Mouse (Mus musculus): ENCODE data around the gene Ripply3. TPM values are rescaled to one million over a fixed set of nuclear protein-coding genes. Genes with fewer than 3 reads are reported as not detected.

The Ripply3 gene
- polyA plus RNA-seq, 1 experiment from 2014 or later, result 4.2 TPM

DNA sequence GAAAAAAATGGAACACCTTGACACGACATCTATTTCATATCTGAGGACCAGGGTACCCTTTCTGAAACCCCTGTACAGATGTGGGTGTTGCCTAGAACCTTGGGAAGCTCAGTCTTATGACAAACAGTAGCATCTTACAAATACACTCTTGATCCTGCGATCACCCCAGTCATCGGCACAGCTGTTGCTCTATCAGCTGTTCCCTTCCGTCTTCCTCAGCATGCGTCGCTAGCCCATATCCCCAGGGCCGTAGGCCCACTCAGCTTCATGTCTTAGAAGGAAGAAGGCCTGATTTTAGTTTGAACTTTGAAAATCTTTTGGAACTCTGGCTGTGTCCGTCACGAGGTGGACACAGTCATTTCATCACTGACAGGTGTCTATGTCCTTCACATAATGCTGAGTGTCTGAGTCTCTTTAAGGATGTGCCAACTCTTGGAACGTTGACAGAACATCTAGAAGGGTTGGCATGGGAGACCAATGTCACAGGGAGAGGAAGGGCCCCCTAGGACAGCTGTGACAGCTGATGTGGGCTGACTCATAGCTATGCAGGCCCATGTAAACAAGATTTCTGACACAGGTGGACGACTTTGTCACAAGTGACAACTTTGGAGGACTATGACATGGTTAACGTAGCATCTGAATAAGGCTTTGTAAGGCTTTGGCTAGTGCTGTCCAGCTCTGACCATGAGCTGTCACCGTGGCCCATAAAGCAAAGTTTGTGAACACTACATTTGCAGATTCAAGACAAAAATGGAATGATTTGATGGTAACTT, 32.5 kb downstream of the Ripply3 start:
- Histone ChIP-seq H3K36me3 (peaks cover 10% of the 10 kb centered on the region; the same call in 1 of the 2 replicates), H3K27me3 (replicated peaks) (no peaks in the 10 kb centered on the region), H3K27ac (ENCODE audit: poor library complexity, severe bottlenecking) (no peak overlapping the region), H3K4me1 (replicated peaks) (peaks cover 20% of the 10 kb centered on the region), H3K4me2 (no peak overlapping the region), H3K4me3 (no peak overlapping the region), H3K9me3 (replicated peaks) (no peaks in the 10 kb centered on the region), H3K9ac (no peak overlapping the region)
- 81% methylated on average over 13 of the region's 13 CpGs for WGBS
- ATAC-seq (ENCODE audit: insufficient number of reproducible peaks, low FRiP score), result no peak

DNA sequence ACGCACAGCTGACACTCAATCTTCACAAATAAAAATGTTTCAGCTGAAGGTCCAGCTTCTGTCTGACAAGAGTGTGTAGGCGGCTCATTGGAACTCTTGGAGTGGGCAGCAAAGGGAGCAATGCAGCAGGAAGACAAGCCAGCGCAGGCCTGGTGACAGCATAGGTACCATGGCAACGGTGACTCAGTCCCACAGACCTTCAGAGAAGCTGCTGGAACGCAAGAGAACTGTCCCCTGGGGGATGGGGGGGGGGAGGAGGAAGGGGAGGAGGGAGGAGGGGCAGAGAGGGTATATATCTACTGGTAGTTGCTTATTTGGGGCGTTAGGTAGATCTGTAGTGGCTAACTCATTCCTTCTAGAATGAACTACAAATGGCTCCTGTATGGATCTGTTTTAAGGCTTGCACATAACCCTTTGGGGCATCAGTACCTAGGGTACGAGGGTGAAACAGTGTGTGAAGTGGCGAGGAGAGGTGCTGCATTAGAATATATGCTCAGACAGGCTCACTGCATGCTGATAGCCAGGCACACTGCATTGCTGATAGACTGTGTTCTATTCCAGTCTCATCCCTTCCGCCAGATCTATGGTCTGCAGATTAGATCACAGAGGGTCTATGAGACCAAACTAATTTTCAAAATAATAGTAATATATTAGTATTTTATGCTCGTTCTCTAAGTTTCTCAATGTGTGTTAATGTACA, 34.1 kb downstream of the Ripply3 start:
- peaks cover 14% of the 10 kb centered on the region; the same call in 1 of the 2 replicates for H3K36me3 ChIP-seq
- WGBS, result 31% methylated on average over 10 of the region's 10 CpGs
- H3K27me3 ChIP-seq (replicated peaks), result no peaks in the 10 kb centered on the region
- no peak overlapping the region for H3K9ac ChIP-seq
- no peaks in the 10 kb centered on the region for H3K9me3 ChIP-seq (replicated peaks)
- peak overlapping the region; percentile 40 for H3K4me2 ChIP-seq
- peak overlapping the region; percentile 60; the same call in 1 of the 2 replicates for H3K27ac ChIP-seq (ENCODE audit: poor library complexity, severe bottlenecking)
- ATAC-seq (ENCODE audit: insufficient number of reproducible peaks, low FRiP score), result peak; percentile 87
- H3K4me3 ChIP-seq, result no peak overlapping the region
- peaks cover 20% of the 10 kb centered on the region for H3K4me1 ChIP-seq (replicated peaks)

DNA sequence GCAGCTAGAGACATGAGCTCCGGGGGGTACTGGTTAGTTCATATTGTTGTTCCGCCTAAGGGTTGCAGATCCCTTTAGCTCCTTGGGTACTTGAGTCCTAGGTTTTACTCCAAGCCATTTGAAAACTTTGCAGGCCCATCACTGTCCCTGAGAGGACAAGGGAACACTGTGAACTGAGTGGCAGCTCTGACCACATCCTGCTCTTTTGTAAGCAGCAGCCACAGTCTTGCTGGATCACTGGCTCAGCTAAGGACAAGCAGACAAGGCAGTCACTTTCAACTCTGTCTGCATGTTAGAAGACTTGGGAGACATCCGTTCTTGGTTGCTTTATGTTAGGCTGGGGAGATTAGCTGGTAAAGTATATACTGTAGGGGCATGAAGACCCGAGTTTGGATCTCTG, 35.6 kb downstream of the Ripply3 start:
- 78% methylated on average over 4 of the region's 4 CpGs for WGBS
- Histone ChIP-seq H3K4me1 (replicated peaks) (peaks cover 21% of the 10 kb centered on the region), H3K9me3 (replicated peaks) (no peaks in the 10 kb centered on the region), H3K27ac (ENCODE audit: poor library complexity, severe bottlenecking) (0 out of 2 replicates have a peak overlapping the region, but pooled peaks have one; percentile 8), H3K4me2 (no peak overlapping the region), H3K4me3 (no peak overlapping the region), H3K27me3 (replicated peaks) (no peaks in the 10 kb centered on the region), H3K36me3 (peaks cover 14% of the 10 kb centered on the region; the same call in 1 of the 2 replicates), H3K9ac (no peak overlapping the region)
- ATAC-seq (ENCODE audit: insufficient number of reproducible peaks, low FRiP score), result no peak

DNA sequence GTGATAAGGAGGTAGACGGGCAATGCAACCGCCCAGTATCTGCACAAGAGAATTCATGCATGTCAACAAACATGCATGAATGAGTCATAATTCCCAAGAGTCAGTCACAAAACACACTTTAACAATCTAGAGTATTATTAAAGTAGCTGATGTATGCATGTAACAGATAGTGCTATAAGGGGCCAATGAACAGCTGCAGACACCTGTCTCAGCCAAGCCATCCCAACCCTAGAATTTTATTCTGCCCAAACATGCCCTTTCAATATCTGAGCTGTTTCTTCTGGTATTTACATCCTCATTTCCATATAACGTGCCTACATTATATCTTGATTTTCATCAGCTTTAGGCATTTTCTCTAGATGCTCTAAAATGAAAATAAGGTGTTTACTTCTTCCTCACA, 37.2 kb downstream of the Ripply3 start:
- Histone ChIP-seq H3K27me3 (replicated peaks) (no peaks in the 10 kb centered on the region), H3K9ac (no peak overlapping the region), H3K4me1 (replicated peaks) (peaks cover 30% of the 10 kb centered on the region), H3K4me3 (no peak overlapping the region), H3K4me2 (no peak overlapping the region), H3K9me3 (replicated peaks) (no peaks in the 10 kb centered on the region), H3K27ac (ENCODE audit: poor library complexity, severe bottlenecking) (no peak overlapping the region), H3K36me3 (peaks cover 14% of the 10 kb centered on the region; the same call in 1 of the 2 replicates)
- 84% methylated on average over 3 of the region's 3 CpGs for whole genome bisulfite sequencing
- ATAC-seq (ENCODE audit: insufficient number of reproducible peaks, low FRiP score), result no peak

DNA sequence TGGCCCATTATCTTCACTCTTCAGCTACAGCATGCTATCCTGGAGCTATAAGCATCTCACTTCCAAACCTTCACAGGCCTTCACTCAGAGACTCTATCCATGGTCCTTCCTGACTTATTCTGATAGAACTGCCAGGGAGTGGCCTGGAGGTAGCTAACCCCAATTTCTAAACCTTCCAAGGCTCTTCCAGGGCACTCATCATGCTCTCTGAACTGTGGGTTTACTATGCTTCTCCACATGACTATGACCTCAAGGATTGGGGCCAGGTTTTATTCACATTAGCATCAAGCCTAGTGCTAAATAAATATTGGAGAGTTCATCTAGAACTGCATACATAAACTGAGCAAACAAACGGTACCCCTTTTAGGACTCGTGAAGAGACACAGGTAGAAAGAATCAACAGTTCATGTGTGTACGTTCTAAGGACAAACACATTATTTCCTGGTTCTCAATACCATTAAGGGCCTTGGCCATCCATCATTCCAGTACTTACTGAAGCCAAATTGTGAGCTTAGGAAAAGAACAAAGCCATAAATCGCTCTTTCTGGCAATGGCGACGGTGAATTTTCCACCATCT, 41.5 kb downstream of the Ripply3 start:
- H3K4me3 ChIP-seq, result peak overlapping the region; percentile 66
- no peak for ATAC-seq (ENCODE audit: insufficient number of reproducible peaks, low FRiP score)
- H3K9me3 ChIP-seq (replicated peaks), result no peaks in the 10 kb centered on the region
- H3K27me3 ChIP-seq (replicated peaks), result no peaks in the 10 kb centered on the region
- peak overlapping the region; percentile 68 for H3K4me2 ChIP-seq
- peak overlapping the region; percentile 87 for H3K9ac ChIP-seq
- H3K36me3 ChIP-seq, result peaks cover 7% of the 10 kb centered on the region; the same call in 1 of the 2 replicates
- 12% methylated on average over 6 of the region's 6 CpGs for WGBS
- peaks cover 16% of the 10 kb centered on the region for H3K4me1 ChIP-seq (replicated peaks)
- H3K27ac ChIP-seq (ENCODE audit: poor library complexity, severe bottlenecking), result peak overlapping the region; percentile 93

DNA sequence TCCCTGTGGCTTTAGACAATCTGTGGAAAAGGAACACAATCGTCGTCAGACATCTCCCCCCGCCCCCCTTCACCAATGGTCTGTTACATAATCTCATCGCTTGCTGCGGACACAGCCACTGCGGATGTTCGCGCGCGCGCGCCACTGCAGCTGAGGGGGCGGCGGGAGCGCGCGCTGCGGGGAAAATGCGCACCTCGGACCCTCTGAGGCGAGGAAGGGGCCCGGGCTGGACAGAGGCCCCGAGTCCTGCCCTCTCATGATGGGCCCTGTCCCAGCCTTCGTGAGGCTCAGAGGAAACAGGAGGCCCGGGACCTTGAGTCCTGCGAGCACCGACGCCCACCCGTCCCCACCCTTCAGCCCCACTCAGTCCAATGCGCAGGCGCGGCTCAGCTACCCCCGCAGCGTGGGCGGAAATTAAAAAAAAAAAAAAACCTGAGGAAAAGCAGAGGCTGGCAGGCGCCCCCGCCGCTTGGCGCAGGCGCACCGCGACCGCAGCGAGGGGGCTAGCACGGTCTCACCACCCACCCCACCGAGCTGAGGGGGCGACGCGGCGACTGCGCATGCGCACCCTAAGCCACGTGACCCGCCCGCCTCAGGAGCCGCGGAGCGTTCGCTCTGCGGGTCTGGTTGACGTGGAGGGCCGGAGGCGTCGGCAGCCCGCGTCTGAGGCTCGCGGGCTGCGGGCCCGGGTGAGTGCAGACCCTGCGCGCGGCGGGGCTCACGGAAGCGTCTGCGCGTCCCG, 42.1 kb downstream of the Ripply3 start, which contains the start of gene Ttc3:
Gene Ttc3, plus strand, starts transcription at position 446 of the 742 bp plus-strand sequence.
- Histone ChIP-seq H3K27me3 (replicated peaks) (no peaks in the 10 kb centered on the region), H3K4me2 (peak within 1 kb of the TSS; percentile 68), H3K4me3 (peak within 1 kb of the TSS; percentile 66), H3K36me3 (peaks cover 4% of the 10 kb centered on the region; the same call in 1 of the 2 replicates), H3K9me3 (replicated peaks) (no peaks in the 10 kb centered on the region), H3K9ac (peak within 1 kb of the TSS; percentile 87), H3K4me1 (replicated peaks) (peaks cover 17% of the 10 kb centered on the region), H3K27ac (ENCODE audit: poor library complexity, severe bottlenecking) (peak within 1 kb of the TSS; percentile 93)
- peak; percentile 90 for ATAC-seq (ENCODE audit: insufficient number of reproducible peaks, low FRiP score)
- under 1% methylated on average over 75 of the region's 79 CpGs for WGBS

DNA sequence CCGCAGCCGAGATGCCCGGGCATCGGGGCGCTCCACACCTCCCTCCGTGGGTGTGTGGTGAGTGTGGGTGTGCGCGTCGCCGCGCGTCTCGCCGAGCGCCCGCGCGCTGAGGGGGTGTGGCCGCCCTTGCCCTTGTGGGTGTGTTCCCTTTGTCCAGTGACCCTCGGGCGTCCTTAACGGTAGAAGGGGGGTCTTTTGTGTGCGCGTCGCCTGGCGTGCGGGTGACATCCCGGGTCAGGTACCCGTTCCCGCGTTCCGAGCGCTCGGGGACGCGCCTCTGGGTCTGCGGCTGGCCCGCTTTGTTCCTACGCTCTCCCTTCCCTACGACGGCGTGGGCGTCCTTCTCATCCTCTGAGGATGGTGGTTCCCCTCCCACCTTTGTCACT, 42.7 kb downstream of the Ripply3 start:
- Histone ChIP-seq H3K36me3 (peaks cover 4% of the 10 kb centered on the region; the same call in 1 of the 2 replicates), H3K4me3 (peak overlapping the region; percentile 66), H3K27ac (ENCODE audit: poor library complexity, severe bottlenecking) (peak overlapping the region; percentile 93), H3K4me1 (replicated peaks) (peaks cover 17% of the 10 kb centered on the region), H3K9me3 (replicated peaks) (no peaks in the 10 kb centered on the region), H3K4me2 (peak overlapping the region; percentile 68), H3K9ac (peak overlapping the region; percentile 87), H3K27me3 (replicated peaks) (no peaks in the 10 kb centered on the region)
- 0% methylated on average over 43 of the region's 43 CpGs for WGBS
- ATAC-seq (ENCODE audit: insufficient number of reproducible peaks, low FRiP score), result peak; percentile 89

DNA sequence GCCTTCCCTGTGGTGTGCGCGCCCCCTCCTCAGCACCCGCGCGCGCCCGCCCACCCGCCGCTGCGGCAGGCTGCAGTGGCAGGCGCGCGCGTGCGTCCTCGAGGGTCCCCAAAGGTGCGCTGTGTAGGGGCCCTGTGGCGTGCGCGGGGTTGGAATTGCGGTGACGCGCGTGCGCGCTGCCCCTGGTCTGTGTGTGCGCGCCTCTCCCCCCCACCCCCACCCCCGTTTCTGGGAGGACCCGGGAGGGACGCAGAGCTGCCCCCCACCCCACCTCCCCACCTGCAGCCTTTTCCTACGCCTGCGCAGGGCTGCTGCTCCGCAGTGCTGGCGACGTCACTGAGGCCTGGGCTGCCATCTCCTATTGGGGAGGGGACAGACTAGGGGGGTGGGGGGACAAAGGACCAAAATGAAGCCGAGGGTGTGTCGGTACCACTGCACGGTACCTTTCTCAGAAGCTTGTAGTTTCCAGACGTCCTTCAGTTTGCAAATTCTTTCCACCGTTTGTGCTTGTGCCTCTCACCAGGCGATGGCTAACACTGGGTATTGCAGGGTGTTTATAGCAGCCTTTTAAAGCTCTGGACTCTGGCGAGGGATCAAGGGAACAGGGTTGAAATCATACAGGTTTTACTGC, 43.2 kb downstream of the Ripply3 start, which contains the start of gene Pigp:
Gene Pigp, minus strand, starts transcription at position 542 of the 631 bp plus-strand sequence.
- peaks cover 4% of the 10 kb centered on the region; the same call in 1 of the 2 replicates for H3K36me3 ChIP-seq
- under 1% methylated on average over 41 of the region's 43 CpGs for WGBS
- H3K4me1 ChIP-seq (replicated peaks), result peaks cover 17% of the 10 kb centered on the region
- no peaks in the 10 kb centered on the region for H3K9me3 ChIP-seq (replicated peaks)
- peak within 1 kb of the TSS; percentile 87 for H3K9ac ChIP-seq
- peak within 1 kb of the TSS; percentile 93 for H3K27ac ChIP-seq (ENCODE audit: poor library complexity, severe bottlenecking)
- no peaks in the 10 kb centered on the region for H3K27me3 ChIP-seq (replicated peaks)
- peak within 1 kb of the TSS; percentile 68 for H3K4me2 ChIP-seq
- ATAC-seq (ENCODE audit: insufficient number of reproducible peaks, low FRiP score), result peak; percentile 85
- H3K4me3 ChIP-seq, result peak within 1 kb of the TSS; percentile 66

DNA sequence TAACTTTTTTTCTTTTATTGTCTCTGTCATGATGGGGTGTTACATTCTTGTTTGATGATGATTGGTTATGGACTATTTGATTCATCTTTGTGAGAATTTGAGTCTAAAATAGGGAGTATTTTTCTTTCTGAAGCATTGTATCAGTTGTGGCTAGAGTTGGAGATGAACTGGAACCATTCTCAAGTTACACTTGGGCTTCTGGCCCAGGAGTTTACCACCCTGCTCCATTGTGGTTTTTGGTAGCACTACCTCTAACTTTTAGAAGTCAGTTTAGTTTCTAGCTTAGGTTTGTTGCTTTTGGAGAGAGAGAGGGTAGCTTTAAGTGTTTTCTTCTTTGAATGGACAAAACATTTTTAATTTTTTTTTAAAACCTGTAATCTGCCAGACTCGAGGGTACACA, 51.2 kb downstream of the Ripply3 start:
- Histone ChIP-seq H3K4me2 (no peak overlapping the region), H3K9ac (no peak overlapping the region), H3K4me3 (no peak overlapping the region), H3K4me1 (replicated peaks) (peaks cover 41% of the 10 kb centered on the region), H3K27ac (ENCODE audit: poor library complexity, severe bottlenecking) (no peak overlapping the region), H3K27me3 (replicated peaks) (no peaks in the 10 kb centered on the region), H3K9me3 (replicated peaks) (no peaks in the 10 kb centered on the region), H3K36me3 (no peaks in the 10 kb centered on the region)
- WGBS, result 49% methylated on average over 1 of the region's 1 CpGs
- ATAC-seq (ENCODE audit: insufficient number of reproducible peaks, low FRiP score), result no peak

DNA sequence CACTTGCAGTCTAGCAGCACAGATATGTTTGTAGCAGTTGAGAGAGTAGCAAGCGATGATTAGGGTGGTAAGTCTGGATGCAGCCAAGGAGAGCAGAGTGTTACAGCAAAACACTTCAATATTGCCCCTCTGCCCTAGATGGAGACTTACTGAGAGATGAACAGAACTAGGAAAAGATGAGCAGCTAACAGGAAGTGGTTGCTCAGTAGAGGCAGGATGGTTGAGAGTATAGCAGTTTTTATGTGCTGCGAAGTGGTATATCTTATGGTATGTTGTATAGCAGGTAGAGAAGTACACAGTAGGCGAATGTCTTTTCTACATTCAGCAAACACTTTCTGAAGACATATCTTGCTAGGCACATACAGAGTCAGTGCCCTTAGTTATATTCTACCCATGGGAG, 55.1 kb downstream of the Ripply3 start:
- H3K4me2 ChIP-seq, result no peak overlapping the region
- no peak overlapping the region for H3K27ac ChIP-seq (ENCODE audit: poor library complexity, severe bottlenecking)
- H3K4me3 ChIP-seq, result no peak overlapping the region
- peaks cover 7% of the 10 kb centered on the region for H3K36me3 ChIP-seq
- 91% methylated on average over 3 of the region's 3 CpGs for WGBS
- no peaks in the 10 kb centered on the region for H3K9me3 ChIP-seq (replicated peaks)
- H3K27me3 ChIP-seq (replicated peaks), result no peaks in the 10 kb centered on the region
- no peak overlapping the region for H3K9ac ChIP-seq
- peaks cover 30% of the 10 kb centered on the region for H3K4me1 ChIP-seq (replicated peaks)
- ATAC-seq (ENCODE audit: insufficient number of reproducible peaks, low FRiP score), result no peak

Measured in heart, embryonic 12.5 days (tissue).